Mouse (Mus musculus): ENCODE data around the gene Tgfa. TPM values are rescaled to one million over a fixed set of nuclear protein-coding genes. Genes with fewer than 3 reads are reported as not detected.

Gene Tgfa
- total RNA-seq, 2 experiments from 2014 or later: 8.1 to 9.0 TPM

GRCm38 (mm10) chr6:86295451-86295850, 100.4 kb downstream of the Tgfa start:
- DNase-seq: peak; percentile 51

GRCm38 (mm10) chr6:86296126-86296525, 101.1 kb downstream of the Tgfa start:
- no peak for DNase-seq

- no peak for DNase-seq
These were observed 101.9 kb downstream of the Tgfa start for GRCm38 (mm10) chr6:86296938-86297337.

- DNase-seq: no peak
These were observed 103.9 kb downstream of the Tgfa start for GRCm38 (mm10) chr6:86298961-86299360.

GRCm38 (mm10) chr6:86299381-86299780, 104.4 kb downstream of the Tgfa start:
- peak; percentile 67 for DNase-seq

- no peak for DNase-seq
These were observed 110.7 kb downstream of the Tgfa start for GRCm38 (mm10) chr6:86305680-86306079.

- DNase-seq: peak; percentile 45
These were observed 119.0 kb downstream of the Tgfa start for GRCm38 (mm10) chr6:86314011-86314410.

- DNase-seq: peak; percentile 31
These were observed 122.0 kb downstream of the Tgfa start for GRCm38 (mm10) chr6:86317066-86317465.

GRCm38 (mm10) chr6:86318855-86319254, 123.8 kb downstream of the Tgfa start:
- peak; percentile 73 for DNase-seq

GRCm38 (mm10) chr6:86322031-86322563, 127.1 kb downstream of the Tgfa start:
- no peak for DNase-seq

GRCm38 (mm10) chr6:86322991-86323390, 128.0 kb downstream of the Tgfa start:
- no peak for DNase-seq

GRCm38 (mm10) chr6:86324400-86324799, 129.4 kb downstream of the Tgfa start:
- DNase-seq: no peak

Other genes starting within 250 kb of the Tgfa start
- 10 to 100 TPM; 83.7 to 91.8 TPM for gene Dusp11, start 233.6 kb upstream of the Tgfa start, total RNA-seq (2021)
- gene Figla, start 179.1 kb upstream of the Tgfa start, total RNA-seq (2021): not detected
- 10 to 100 TPM in 1 of 2 experiments, 1 to 10 TPM in 1; 5.3 to 11.8 TPM for gene Add2, start 166.5 kb upstream of the Tgfa start, total RNA-seq (2021)
- gene Fam136a, start 170.4 kb downstream of the Tgfa start, total RNA-seq (2021): 10 to 100 TPM; 75.1 to 80.4 TPM
- gene Snrpg, start 176.1 kb downstream of the Tgfa start, total RNA-seq (2021): 100 to 1,000 TPM; 222 to 235 TPM
- gene Pcyox1, start 201.9 kb downstream of the Tgfa start, total RNA-seq (2021): 100 to 1,000 TPM; 149 to 167 TPM
- gene Tia1, start 209.0 kb downstream of the Tgfa start, total RNA-seq (2021): 10 to 100 TPM; 43.8 to 86.4 TPM
- under 1 TPM in 1 of 2 experiments, not detected in 1; 0.85 TPM for gene Gm44790, start 231.4 kb downstream of the Tgfa start, total RNA-seq (2021)
- gene C87436, start 243.2 kb downstream of the Tgfa start, total RNA-seq (2021): 10 to 100 TPM; 15.3 to 17.7 TPM

Data from adrenal gland, postnatal 10 days (tissue).